Mouse (Mus musculus) G1E (cell line): ENCODE data around the gene Tex52.

Source experiments
- CTCF ChIP-seq: IDR thresholded peaks from 2 replicates; pipeline ENCODE4 v1.5.1; 2012; ENCODE audit warnings: low read depth, low read length, inconsistent platforms, mixed read lengths
- GATA1 ChIP-seq: IDR thresholded peaks from 2 replicates; pipeline ENCODE4 v1.6.1; 2012; ENCODE audit warnings: borderline replicate concordance, low read length, inconsistent platforms, mixed read lengths
- GATA2 ChIP-seq: IDR thresholded peaks from 2 replicates; pipeline ENCODE4 v1.6.1; 2012; ENCODE audit warnings: low read depth, low read length, inconsistent platforms, borderline replicate concordance
- POLR2AphosphoS5 ChIP-seq: IDR thresholded peaks from 2 replicates; pipeline ENCODE4 v1.6.1; 2012; ENCODE audit warnings: low read depth, low read length, inconsistent platforms; ENCODE audit not compliant: insufficient replicate concordance
- TAL1 ChIP-seq: conservative IDR thresholded peaks from 2 replicates; pipeline ENCODE4 v1.6.1; 2012; ENCODE audit warnings: low read depth, low read length, inconsistent platforms, mixed read lengths

DNA sequence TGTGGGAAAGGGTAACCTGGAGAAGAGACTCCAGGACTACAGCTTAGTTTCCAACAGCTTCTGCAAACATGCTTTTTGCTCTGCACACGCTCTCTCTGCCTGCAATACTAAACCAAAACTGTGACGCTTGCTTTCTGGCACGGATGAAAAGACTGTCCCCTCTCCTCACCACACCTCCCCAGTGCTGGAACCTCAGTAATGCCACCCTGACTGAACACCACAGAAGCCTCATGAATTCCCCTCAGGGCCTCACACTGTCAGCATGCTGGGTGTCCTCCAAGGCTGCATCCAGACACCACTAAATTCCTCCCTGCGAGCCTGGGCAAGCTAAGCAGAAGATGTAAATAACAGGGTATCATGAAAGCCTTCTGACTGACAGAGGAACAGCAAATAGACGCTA, 36.4 kb upstream of the Tex52 start:
- TF ChIP-seq TAL1 (no peak), CTCF (no peak), GATA1 (no peak), POLR2AphosphoS5 (no peak), GATA2 (no peak)
